Mouse (Mus musculus): ENCODE results near the gene Olfr1425.

GRCm38 (mm10) chr19:12024149-12024548 lies 53.4 kb downstream of the Olfr1425 start:
- TF ChIP-seq CTCF (IDR thresholded peaks at IDR 0.05; ENCODE audit: borderline replicate concordance, insufficient read depth, low read depth, low read length) (no peak), POLR2A (IDR thresholded peaks at IDR 0.05; ENCODE audit: borderline replicate concordance, insufficient read depth, low read length) (no peak)
